Mouse (Mus musculus): Measurements from ENCODE around the gene Cxxc4. TPM values are rescaled to one million over a fixed set of nuclear protein-coding genes. Genes with fewer than 3 reads are reported as not detected.
A peak's percentile ranks its signal among the peaks of the same experiment; 100 is the strongest.
"Not testable (repeated sequence)": the region's sequence is repeated elsewhere in the genome, so short reads cannot be mapped to it uniquely, and the experiment has no call there.

The Cxxc4 gene
- polyA plus RNA-seq (2015; fragmentation: Nextera tagmentation; extraction: Ambion mirVana): 21.1 TPM in 2 replicates

DNA sequence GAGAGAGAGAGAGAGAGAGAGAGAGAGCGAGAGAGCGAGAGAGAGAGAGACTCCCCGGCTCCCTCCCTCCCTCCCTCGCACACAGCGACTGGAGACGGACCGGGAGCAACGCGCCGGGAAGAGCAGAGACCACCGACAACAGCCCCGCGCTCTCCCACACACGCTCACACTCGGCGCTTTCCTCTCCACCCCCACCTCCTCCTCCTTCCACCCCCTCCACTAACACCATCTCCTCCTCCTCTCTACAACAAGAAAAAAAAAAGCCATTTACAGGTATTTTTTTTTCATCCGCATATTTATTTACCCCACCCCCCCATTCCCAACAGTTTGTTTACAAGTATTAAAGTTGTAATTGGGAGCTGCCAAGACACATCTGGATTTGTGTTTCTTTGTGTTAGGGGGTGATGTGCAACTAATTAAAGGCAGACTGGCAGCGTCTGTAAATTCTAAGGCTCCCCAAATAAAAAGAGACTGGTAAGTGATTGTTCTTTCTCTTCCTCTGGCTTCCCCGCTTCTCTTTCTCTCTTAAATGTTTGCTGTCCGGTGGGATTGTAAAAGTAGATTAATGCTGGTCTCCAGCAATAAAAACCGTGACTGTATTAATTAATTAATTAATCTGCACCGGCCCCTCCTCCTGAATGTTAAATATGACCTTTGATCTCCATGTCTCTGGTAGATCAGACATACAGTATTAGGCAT lies at the start of gene Cxxc4:
TSS of gene Cxxc4 (plus strand) at position 71 of the 699 bp plus-strand sequence.
- peaks cover 36% of the 10 kb centered on the region for H3K4me1 ChIP-seq
- ATAC-seq: peak; percentile 82
- under 1% methylated on average over 16 of the region's 22 CpGs for WGBS

DNA sequence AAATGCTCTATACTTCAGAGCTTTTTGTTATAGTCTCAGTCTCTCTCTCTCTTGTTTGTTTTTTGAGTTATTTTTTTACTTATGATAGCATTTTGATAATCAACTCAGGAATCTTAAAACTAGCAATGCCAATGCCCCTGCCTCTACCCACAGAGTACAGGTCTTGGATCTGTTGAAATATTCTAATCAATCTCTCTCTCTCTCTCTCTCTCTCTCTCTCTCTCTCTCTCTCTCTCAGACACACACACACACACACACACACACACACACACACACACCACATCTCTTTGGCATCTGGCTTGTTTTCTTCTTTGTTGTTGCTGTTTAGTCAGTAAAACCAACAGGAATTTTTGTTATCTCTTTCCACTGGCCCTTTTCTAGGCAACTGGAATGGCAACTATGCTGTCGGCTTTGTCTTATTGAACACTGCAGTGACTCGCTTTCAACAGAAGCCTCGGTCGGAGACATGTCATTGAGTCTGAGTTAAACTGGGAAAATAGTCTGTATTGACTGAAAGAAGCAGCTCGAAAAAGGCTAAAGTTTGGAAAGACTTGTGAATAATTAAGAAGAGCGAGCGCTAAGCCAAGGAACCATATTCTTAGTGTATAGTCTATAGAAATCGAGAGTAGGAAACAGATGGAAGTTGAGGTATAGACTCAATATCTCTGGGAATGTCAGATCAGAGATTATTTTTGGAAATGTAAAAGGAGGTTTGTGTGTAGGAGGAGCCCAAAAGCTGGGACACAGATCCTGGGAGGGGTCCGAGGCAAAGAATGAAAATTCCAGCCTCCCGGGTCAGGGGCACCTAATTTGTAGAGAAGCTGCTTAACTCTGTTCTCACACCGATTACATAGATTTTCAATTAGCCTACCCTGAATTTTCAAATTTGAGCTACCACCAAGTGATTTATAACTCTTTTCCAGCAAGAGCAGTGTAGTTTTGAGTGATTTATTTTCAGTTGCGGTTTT lies 47.0 kb upstream of the Cxxc4 start:
- peak; percentile 50 for ATAC-seq
- peak overlapping the region; percentile 54 for H3K27ac ChIP-seq
- peaks cover 18% of the 10 kb centered on the region for H3K4me1 ChIP-seq
- peak overlapping the region; percentile 27 for H3K4me3 ChIP-seq
- no peaks in the 10 kb centered on the region for H3K36me3 ChIP-seq (ENCODE audit: poor library complexity, severe bottlenecking)
- peak overlapping the region; percentile 56 for H3K4me2 ChIP-seq
- no peaks in the 10 kb centered on the region for H3K9me3 ChIP-seq (replicated peaks)
- WGBS: 23% methylated on average over 12 of the region's 12 CpGs
- H3K9ac ChIP-seq: peak overlapping the region; percentile 18; the same call in 1 of the 2 replicates
- no peaks in the 10 kb centered on the region for H3K27me3 ChIP-seq

More for the DNA sequence above, at the start of gene Cxxc4:
- peak within 1 kb of the TSS; percentile 67 for H3K4me3 ChIP-seq
- H3K9me3 ChIP-seq (replicated peaks): no peaks in the 10 kb centered on the region
- no peaks in the 10 kb centered on the region for H3K36me3 ChIP-seq (ENCODE audit: poor library complexity, severe bottlenecking)
- peak within 1 kb of the TSS; percentile 87 for H3K9ac ChIP-seq
- peak within 1 kb of the TSS; percentile 99 for H3K27ac ChIP-seq
- H3K4me2 ChIP-seq: peak within 1 kb of the TSS; percentile 77
- no peaks in the 10 kb centered on the region for H3K27me3 ChIP-seq

DNA sequence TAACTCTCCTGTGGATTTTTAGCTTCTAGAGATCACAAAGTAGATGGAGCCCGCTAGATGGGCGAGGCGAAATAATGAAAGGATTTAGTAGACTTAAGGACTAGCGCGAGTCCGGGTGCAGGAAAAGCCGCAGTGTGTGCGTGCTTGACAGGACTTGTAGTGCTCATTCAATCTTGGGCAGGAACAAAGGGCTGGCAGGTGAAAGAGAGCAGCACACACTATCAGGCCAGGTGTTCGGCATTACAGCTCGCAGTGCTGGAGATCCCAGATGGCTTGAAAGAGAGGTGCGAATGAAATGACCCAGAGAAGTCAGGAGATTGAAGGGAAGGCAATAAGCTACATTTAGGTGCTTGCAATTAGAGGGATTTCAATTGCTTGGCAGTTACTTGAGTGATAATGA lies 46.2 kb upstream of the Cxxc4 start:
- no peaks in the 10 kb centered on the region for H3K36me3 ChIP-seq (ENCODE audit: poor library complexity, severe bottlenecking)
- ATAC-seq: peak; percentile 87
- H3K9ac ChIP-seq: 0 out of 2 replicates have a peak overlapping the region, but pooled peaks have one; percentile 43
- no peaks in the 10 kb centered on the region for H3K27me3 ChIP-seq
- H3K4me3 ChIP-seq: peak overlapping the region; percentile 27
- no peaks in the 10 kb centered on the region for H3K9me3 ChIP-seq (replicated peaks)
- peak overlapping the region; percentile 27; the same call in 1 of the 2 replicates for H3K27ac ChIP-seq
- peak overlapping the region; percentile 56 for H3K4me2 ChIP-seq
- peaks cover 18% of the 10 kb centered on the region for H3K4me1 ChIP-seq
- 16% methylated on average over 11 of the region's 11 CpGs for WGBS

DNA sequence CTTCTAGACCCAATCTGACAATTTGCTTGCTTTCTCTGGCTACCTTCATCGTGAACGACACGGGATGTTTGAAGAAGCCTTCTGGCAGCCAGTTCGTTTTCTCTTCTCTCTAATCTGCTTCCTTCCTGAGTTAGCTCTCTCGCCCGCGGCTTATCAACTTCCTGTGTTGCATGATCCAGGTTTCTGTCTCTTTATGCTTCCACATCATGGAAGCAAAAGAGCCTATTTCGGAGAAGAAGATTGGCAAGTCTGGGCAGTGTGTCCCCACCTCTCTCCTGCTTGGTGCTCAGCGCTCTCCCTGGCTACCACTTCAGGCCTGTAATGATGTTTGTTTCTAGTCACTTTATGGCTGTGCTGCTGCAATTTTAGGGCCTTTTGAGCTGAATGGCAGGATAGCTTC lies 36.4 kb upstream of the Cxxc4 start:
- H3K27ac ChIP-seq: no peak overlapping the region
- 80% methylated on average over 9 of the region's 9 CpGs for WGBS
- ATAC-seq: no peak
- H3K27me3 ChIP-seq: no peaks in the 10 kb centered on the region
- H3K4me1 ChIP-seq: no peaks in the 10 kb centered on the region
- H3K4me3 ChIP-seq: no peak overlapping the region
- no peaks in the 10 kb centered on the region for H3K9me3 ChIP-seq (replicated peaks)
- no peak overlapping the region for H3K4me2 ChIP-seq
- no peak overlapping the region for H3K9ac ChIP-seq
- no peaks in the 10 kb centered on the region for H3K36me3 ChIP-seq (ENCODE audit: poor library complexity, severe bottlenecking)

DNA sequence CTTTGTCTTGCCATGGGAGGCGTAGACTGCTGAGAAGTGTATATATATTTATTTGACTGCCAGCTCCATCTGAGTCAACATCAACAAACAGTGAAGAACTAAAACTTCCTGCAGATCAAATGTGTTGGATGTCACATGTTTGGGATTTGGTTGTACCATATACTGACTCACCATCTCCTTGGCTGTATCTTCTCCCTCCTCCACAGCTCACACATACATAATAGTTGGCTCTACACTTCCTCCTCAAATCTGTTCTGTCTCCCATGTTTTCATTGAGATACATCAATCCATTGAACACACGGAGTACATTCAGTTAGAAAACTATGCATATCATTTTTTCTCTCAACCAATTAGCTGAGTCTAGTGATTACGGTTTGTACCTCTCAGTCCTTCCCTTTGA lies 29.7 kb upstream of the Cxxc4 start:
- Histone ChIP-seq H3K4me3 (no peak overlapping the region), H3K27ac (no peak overlapping the region), H3K9me3 (replicated peaks) (no peaks in the 10 kb centered on the region), H3K9ac (no peak overlapping the region), H3K4me2 (no peak overlapping the region), H3K27me3 (no peaks in the 10 kb centered on the region), H3K4me1 (no peaks in the 10 kb centered on the region), H3K36me3 (ENCODE audit: poor library complexity, severe bottlenecking) (no peaks in the 10 kb centered on the region)
- ATAC-seq: no peak
- WGBS: 88% methylated on average over 3 of the region's 3 CpGs

DNA sequence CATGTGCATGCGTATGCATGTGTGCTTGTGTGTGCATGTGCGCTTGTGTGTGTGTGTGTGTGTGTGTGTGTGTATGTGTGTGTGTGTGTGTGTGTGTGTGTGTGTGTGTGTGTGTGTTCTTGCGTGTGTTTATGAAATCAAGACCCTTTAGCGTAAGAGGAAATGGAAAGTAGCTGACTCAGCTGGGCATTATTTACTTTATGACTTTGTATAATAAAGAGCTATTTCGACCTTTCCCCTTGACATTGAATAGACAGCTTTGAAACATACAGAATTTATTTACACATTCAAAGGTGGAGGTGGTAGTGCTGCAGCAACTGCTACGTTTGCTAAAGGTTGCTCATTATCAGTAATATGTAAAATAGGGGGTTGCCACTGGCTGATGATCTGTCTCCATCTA lies 25.3 kb upstream of the Cxxc4 start:
- Histone ChIP-seq H3K27ac (no peak overlapping the region), H3K36me3 (ENCODE audit: poor library complexity, severe bottlenecking) (no peaks in the 10 kb centered on the region), H3K27me3 (no peaks in the 10 kb centered on the region), H3K9ac (no peak overlapping the region), H3K4me3 (no peak overlapping the region), H3K4me2 (no peak overlapping the region), H3K9me3 (replicated peaks) (no peaks in the 10 kb centered on the region), H3K4me1 (no peaks in the 10 kb centered on the region)
- WGBS: 80% methylated on average over 6 of the region's 6 CpGs
- no peak for ATAC-seq

DNA sequence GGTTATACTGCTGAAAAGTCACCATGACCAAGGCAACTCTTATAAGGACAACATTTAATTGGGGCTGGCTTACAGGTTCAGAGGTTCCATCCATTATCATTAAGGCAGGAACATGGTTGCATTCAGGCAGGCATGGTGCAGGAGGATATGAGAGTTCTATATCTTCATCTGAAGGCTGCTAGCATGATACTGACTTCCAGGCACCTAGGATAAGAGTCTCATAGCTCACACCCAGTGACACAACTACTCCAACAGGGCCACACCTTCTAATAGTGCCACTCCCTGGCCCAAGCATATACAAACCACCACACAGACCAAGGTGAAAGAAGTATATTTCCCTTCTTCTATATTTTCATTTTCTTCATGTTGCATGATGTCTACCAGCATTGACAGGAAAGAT lies 16.4 kb upstream of the Cxxc4 start:
- ATAC-seq; H3K27ac ChIP-seq; H3K4me3 ChIP-seq; H3K9me3 ChIP-seq (replicated peaks); H3K4me1 ChIP-seq; H3K9ac ChIP-seq; H3K27me3 ChIP-seq; H3K4me2 ChIP-seq; H3K36me3 ChIP-seq (ENCODE audit: poor library complexity, severe bottlenecking): not testable (repeated sequence)

DNA sequence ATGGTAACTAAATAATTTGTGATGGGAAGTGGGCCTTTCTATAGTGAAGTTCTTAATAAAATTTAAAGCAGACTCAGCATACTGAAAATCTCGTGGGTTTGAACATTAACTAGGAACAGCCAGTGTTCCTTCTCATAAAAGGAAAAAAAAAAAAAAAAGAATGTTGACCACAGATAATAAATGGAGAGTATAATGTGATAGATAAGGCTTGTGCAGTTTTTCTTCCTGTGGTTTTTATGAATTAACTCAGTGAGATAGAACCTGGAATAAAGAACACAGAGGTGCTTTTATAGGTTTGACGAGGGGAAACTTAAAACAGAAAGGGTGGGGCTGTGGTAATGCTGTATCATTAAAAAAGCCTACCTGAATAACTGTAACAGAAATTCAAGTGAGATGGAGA lies 15.3 kb upstream of the Cxxc4 start:
- Histone ChIP-seq H3K27ac (no peak overlapping the region), H3K27me3 (no peaks in the 10 kb centered on the region), H3K4me3 (no peak overlapping the region), H3K4me1 (no peaks in the 10 kb centered on the region), H3K36me3 (ENCODE audit: poor library complexity, severe bottlenecking) (no peaks in the 10 kb centered on the region), H3K4me2 (no peak overlapping the region), H3K9ac (no peak overlapping the region), H3K9me3 (replicated peaks) (no peaks in the 10 kb centered on the region)
- 59% methylated on average over 2 of the region's 2 CpGs for WGBS
- no peak for ATAC-seq

DNA sequence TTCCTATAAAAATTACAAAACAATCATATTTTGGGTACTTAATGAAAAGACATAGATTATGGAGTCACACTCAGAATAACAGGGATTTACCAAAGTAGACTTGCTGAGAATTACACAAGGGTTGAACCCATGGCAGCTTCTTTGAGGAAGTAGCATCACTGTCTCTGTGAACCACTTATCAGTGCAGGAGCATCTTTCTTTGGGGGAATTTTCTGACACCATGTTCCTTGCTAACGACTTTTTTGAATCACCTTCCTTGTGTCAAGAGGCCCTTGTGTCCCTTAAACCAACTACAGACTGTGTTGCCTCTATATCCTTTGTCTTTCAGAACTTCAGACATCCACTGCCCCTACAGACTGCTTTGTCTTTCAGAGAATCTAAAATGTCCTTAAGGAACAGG lies 13.7 kb upstream of the Cxxc4 start:
- Histone ChIP-seq H3K4me3 (no peak overlapping the region), H3K4me2 (no peak overlapping the region), H3K27me3 (no peaks in the 10 kb centered on the region), H3K36me3 (ENCODE audit: poor library complexity, severe bottlenecking) (no peaks in the 10 kb centered on the region), H3K27ac (no peak overlapping the region), H3K9me3 (replicated peaks) (no peaks in the 10 kb centered on the region), H3K9ac (no peak overlapping the region), H3K4me1 (no peaks in the 10 kb centered on the region)
- WGBS: 75% methylated on average over 1 of the region's 1 CpGs
- ATAC-seq: no peak

DNA sequence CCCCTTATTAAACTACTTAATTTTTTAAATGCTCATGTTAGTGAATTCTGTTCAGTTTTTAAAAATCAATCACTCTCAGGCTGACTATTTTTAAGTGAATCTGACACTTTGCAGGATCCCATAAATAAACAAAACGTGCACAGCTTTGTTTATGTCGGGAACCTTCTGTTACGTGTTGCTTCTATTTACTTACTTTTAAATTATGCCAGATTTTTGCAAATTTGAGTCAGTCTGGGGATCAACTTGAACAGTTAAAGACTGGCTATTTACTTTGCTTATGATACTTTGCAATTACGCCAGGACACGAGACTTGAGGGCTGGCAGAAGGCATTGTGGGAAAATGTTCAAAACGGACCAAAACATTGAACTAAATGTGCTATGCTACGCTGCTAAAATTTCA lies 12.3 kb upstream of the Cxxc4 start:
- H3K4me3 ChIP-seq: no peak overlapping the region
- no peaks in the 10 kb centered on the region for H3K9me3 ChIP-seq (replicated peaks)
- H3K4me1 ChIP-seq: no peaks in the 10 kb centered on the region
- H3K36me3 ChIP-seq (ENCODE audit: poor library complexity, severe bottlenecking): no peaks in the 10 kb centered on the region
- no peak overlapping the region for H3K9ac ChIP-seq
- H3K27ac ChIP-seq: no peak overlapping the region
- H3K4me2 ChIP-seq: no peak overlapping the region
- H3K27me3 ChIP-seq: no peaks in the 10 kb centered on the region
- ATAC-seq: peak; percentile 48; the same call in 1 of the 2 replicates
- WGBS: 79% methylated on average over 7 of the region's 7 CpGs

DNA sequence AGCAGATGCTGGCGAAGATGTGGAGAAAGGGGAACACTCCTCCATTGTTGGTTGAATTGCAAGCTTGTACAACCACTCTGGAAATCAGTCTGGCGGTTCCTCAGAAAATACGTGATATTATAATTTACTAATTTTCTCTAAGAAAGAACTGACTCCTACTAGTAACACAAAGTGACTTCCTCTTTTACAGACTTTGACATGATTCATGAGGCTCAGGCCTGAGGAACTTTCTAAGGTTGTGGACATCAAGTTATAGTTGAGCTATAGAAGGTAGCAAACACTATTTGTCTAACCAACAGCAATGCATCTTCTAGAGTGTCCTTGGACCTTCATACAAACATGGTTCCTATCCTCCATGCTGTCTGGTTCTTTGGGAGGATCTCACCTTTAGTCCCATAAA lies 10.4 kb upstream of the Cxxc4 start:
- Histone ChIP-seq H3K27me3 (no peaks in the 10 kb centered on the region), H3K4me2 (no peak overlapping the region), H3K4me3 (no peak overlapping the region), H3K4me1 (no peaks in the 10 kb centered on the region), H3K9me3 (replicated peaks) (no peaks in the 10 kb centered on the region), H3K9ac (no peak overlapping the region), H3K27ac (no peak overlapping the region), H3K36me3 (ENCODE audit: poor library complexity, severe bottlenecking) (no peaks in the 10 kb centered on the region)
- ATAC-seq: no peak
- 96% methylated on average over 3 of the region's 3 CpGs for WGBS

DNA sequence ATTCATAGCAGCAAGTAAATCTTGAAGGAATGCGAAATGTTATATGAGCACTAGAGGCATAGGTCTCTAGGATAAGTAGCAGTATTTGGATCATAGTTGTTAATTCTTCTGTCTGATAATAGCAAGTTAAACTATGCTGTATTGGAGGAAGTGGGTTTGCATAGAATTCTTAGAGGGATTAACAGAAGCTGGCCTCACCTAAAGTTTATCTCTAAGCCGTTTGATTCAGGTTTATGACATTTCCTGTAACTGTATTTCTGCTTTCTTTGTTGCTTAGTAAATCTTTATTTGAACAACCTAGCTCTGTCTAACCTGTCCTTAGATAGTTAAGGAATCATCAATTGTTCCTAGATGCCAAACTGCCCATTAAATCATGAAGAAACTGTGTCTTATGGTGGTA lies 3.5 kb upstream of the Cxxc4 start:
- peaks cover 14% of the 10 kb centered on the region for H3K4me1 ChIP-seq
- H3K36me3 ChIP-seq (ENCODE audit: poor library complexity, severe bottlenecking): no peaks in the 10 kb centered on the region
- no peaks in the 10 kb centered on the region for H3K9me3 ChIP-seq (replicated peaks)
- no peak overlapping the region for H3K4me2 ChIP-seq
- no peak overlapping the region for H3K4me3 ChIP-seq
- no peak overlapping the region for H3K9ac ChIP-seq
- H3K27me3 ChIP-seq: no peaks in the 10 kb centered on the region
- no peak overlapping the region for H3K27ac ChIP-seq
- no peak for ATAC-seq
- 84% methylated on average over 2 of the region's 2 CpGs for WGBS
